In genomic region chr1:179734500-179735474, GRCm38 (mm10) we compare ENCODE assay signal across 9 mouse cellular contexts. TPM values are rescaled to one million over a fixed set of nuclear protein-coding genes. Genes with fewer than 3 reads are reported as not detected.
DNase-seq lines count a peak whose midpoint lies in the region; ATAC-seq and TF ChIP-seq lines count a peak whose summit lies in the region.
"Had no signal": no experiment of that assay in that cellular context is flagged by ENCODE, and none has a peak within 500 bp of the region (broad histone marks: within the 10 kb centered on the region; RNA-seq: fewer than 3 reads in every experiment).

No protein-coding gene starts in this region.

- H3K9ac ChIP-seq in midbrain, embryonic 15.5 days = no peak overlapping the region
- no peak overlapping the region for H3K9ac ChIP-seq in liver, embryonic 12.5 days

- 37% methylated on average over 15 of the region's 15 CpGs for WGBS in midbrain, embryonic 10.5 days
- 42% methylated on average over 15 of the region's 15 CpGs for WGBS in midbrain, embryonic 15.5 days
- 19% methylated on average over 15 of the region's 15 CpGs for WGBS in liver, embryonic 12.5 days (ENCODE audit: insufficient replicate concordance)

- no peaks in the 10 kb centered on the region for H3K9me3 ChIP-seq in midbrain, embryonic 10.5 days (replicated peaks)
- no peaks in the 10 kb centered on the region for H3K9me3 ChIP-seq in midbrain, embryonic 15.5 days
- no peaks in the 10 kb centered on the region for H3K9me3 ChIP-seq in liver, embryonic 12.5 days (replicated peaks)

- peak; percentile 93 for TF ChIP-seq CTCF in gastrocnemius, adult 2 months (IDR thresholded peaks at IDR 0.05)

- peak; percentile 60 for DNase-seq in midbrain, embryonic 10.5 days (ENCODE audit: low spot score)
- DNase-seq in cerebellum, adult 18-20 months = peak; percentile 58 to 78
- DNase-seq in gastrocnemius, adult 2 months = peak; percentile 76
- DNase-seq in kidney, adult 9 months = peak; percentile 65
- DNase-seq in ovary, postnatal 14 days (ENCODE audit: low spot score) = peak; percentile 69
- peak; percentile 46 to 73 for DNase-seq in thymus, postnatal 10 days (ENCODE audit: low spot score in 2 of 2)

- 0 out of 2 replicates have a peak overlapping the region, but pooled peaks have one; percentile 7 for H3K4me3 ChIP-seq in midbrain, embryonic 10.5 days
- no peak overlapping the region for H3K4me3 ChIP-seq in midbrain, embryonic 15.5 days
- peak overlapping the region; percentile 66 for H3K4me3 ChIP-seq in gastrocnemius, adult 2 months
- H3K4me3 ChIP-seq in liver, embryonic 12.5 days = peak overlapping the region; percentile 11; the same call in 1 of the 2 replicates

- H3K4me1 ChIP-seq in midbrain, embryonic 10.5 days = no peaks in the 10 kb centered on the region
- H3K4me1 ChIP-seq in midbrain, embryonic 15.5 days = no peaks in the 10 kb centered on the region
- H3K4me1 ChIP-seq in liver, embryonic 12.5 days = peaks cover 4% of the 10 kb centered on the region; the same call in 1 of the 2 replicates

- intact Hi-C loops in gastrocnemius, adult 2 months (cut with DNase I) = loop anchor here (5.0 to 10.0 kb wide), 2 partner anchors 90 to 227 kb away; no protein-coding TSS in a partner anchor

- no peaks in the 10 kb centered on the region for H3K27me3 ChIP-seq in midbrain, embryonic 10.5 days (ENCODE audit: low read depth, poor library complexity, severe bottlenecking)
- no peaks in the 10 kb centered on the region for H3K27me3 ChIP-seq in midbrain, embryonic 15.5 days (replicated peaks)
- H3K27me3 ChIP-seq in liver, embryonic 12.5 days (replicated peaks) = peaks cover 13% of the 10 kb centered on the region; the same call in 1 of the 2 replicates

- H3K27ac ChIP-seq in midbrain, embryonic 10.5 days (replicated peaks) = no peak overlapping the region
- H3K27ac ChIP-seq in midbrain, embryonic 15.5 days = no peak overlapping the region
- peak overlapping the region; percentile 62; the same call in 1 of the 2 replicates for H3K27ac ChIP-seq in gastrocnemius, adult 2 months
- no peak overlapping the region for H3K27ac ChIP-seq in liver, embryonic 12.5 days

- no peaks in the 10 kb centered on the region for H3K36me3 ChIP-seq in midbrain, embryonic 10.5 days
- H3K36me3 ChIP-seq in midbrain, embryonic 15.5 days (replicated peaks) = no peaks in the 10 kb centered on the region
- H3K36me3 ChIP-seq in liver, embryonic 12.5 days = no peaks in the 10 kb centered on the region

- no peak for ATAC-seq in midbrain, embryonic 15.5 days (replicated peaks)
- peak; percentile 52; the same call in 1 of the 2 replicates for ATAC-seq in liver, embryonic 12.5 days

- H3K4me2 ChIP-seq in midbrain, embryonic 15.5 days = no peak overlapping the region
- H3K4me2 ChIP-seq in liver, embryonic 12.5 days = peak overlapping the region; percentile 49

RNA-seq across cellular contexts. Expression of gene Kif28, which starts 10.3 kb away (rescaled TPM):
- polyA plus RNA-seq in midbrain, embryonic 10.5 days (2016; fragmentation: Nextera tagmentation; extraction: Ambion mirVana) = 0.05 TPM in 1 of 2 replicates, not detected in the other
- polyA plus RNA-seq in midbrain, embryonic 15.5 days (2015; fragmentation: Nextera tagmentation; extraction: Ambion mirVana) = not detected in 2 replicates
- total RNA-seq in gastrocnemius, adult 2 months (2021) = under 1 TPM in 1 of 2 experiments, not detected in 1; 0.22 TPM
- polyA plus RNA-seq in liver, embryonic 12.5 days (2016; fragmentation: Nextera tagmentation; extraction: Ambion mirVana) = not detected in 2 replicates
- polyA plus RNA-seq: gonadal fat pad, adult 2 months had no signal
